Mouse (Mus musculus) embryonic facial prominence, embryonic 13.5 days (tissue): Measurements from ENCODE around the gene Gtf2e1. TPM values are rescaled to one million over a fixed set of nuclear protein-coding genes. Genes with fewer than 3 reads are reported as not detected.

ENCODE experiments used
- ATAC-seq: fragments of 200-750 bp; cut with Nextera tagmentation; 2 replicates; pipeline ENCODE4 v1.8.0; 2017; ENCODE audit warnings: low read depth; ENCODE audit not compliant: insufficient number of reproducible peaks, insufficient read depth, low FRiP score, low TSS enrichment
- H3K27ac ChIP-seq: fragments of 300-500 bp; sonication (generic); 2 replicates; pipeline ENCODE4 v1.5.1; 2015; ENCODE audit warnings: moderate library complexity, mild to moderate bottlenecking, inconsistent platforms
- H3K27me3 ChIP-seq: fragments of 300-500 bp; sonication (generic); 2 replicates; pipeline ENCODE4 v1.6.1; 2015; ENCODE audit warnings: mild to moderate bottlenecking, inconsistent platforms
- H3K36me3 ChIP-seq: fragments of 300-500 bp; sonication (generic); 2 replicates; pipeline ENCODE4 v1.6.1; 2015; ENCODE audit warnings: mild to moderate bottlenecking, inconsistent platforms
- H3K4me1 ChIP-seq: fragments of 300-500 bp; sonication (generic); 2 replicates; pipeline ENCODE4 v1.6.1; 2015; ENCODE audit warnings: inconsistent platforms
- H3K4me2 ChIP-seq: fragments of 300-500 bp; sonication (generic); 2 replicates; pipeline ENCODE4 v1.6.1; 2015; ENCODE audit warnings: moderate library complexity, mild to moderate bottlenecking, inconsistent platforms
- H3K4me3 ChIP-seq: fragments of 300-500 bp; sonication (generic); 2 replicates; pipeline ENCODE4 v1.5.1; 2015; ENCODE audit warnings: mild to moderate bottlenecking, inconsistent platforms
- H3K9ac ChIP-seq: fragments of 300-500 bp; sonication (generic); 2 replicates; pipeline ENCODE4 v1.6.1; 2015; ENCODE audit warnings: mild to moderate bottlenecking, inconsistent platforms
- H3K9me3 ChIP-seq: fragments of 300-500 bp; sonication (generic); 2 replicates; pipeline ENCODE4 v1.6.1; 2016; ENCODE audit warnings: inconsistent platforms
- WGBS: fragments of 180-500 bp; shearing (Covaris S2); methylation state at CpG from one replicate; pipeline ENCODE4 v1.1.7; 2015; ENCODE audit warnings: mixed read lengths; 5-methylcytosine and 5-hydroxymethylcytosine counted together
- polyA plus RNA-seq: library from polyadenylated mRNA; unstranded; fragments of >200 nt; fragmentation: Nextera tagmentation; extraction: Ambion mirVana; gene quantifications from 2 replicates; pipeline ENCODE4 v1.2.1, GENCODE M21; 2015

The Gtf2e1 gene
- polyA plus RNA-seq, 1 experiment from 2014 or later: 34.9 TPM

- no peaks in the 10 kb centered on the region for H3K27me3 ChIP-seq
- no peak overlapping the region for H3K4me3 ChIP-seq
- no peak overlapping the region for H3K4me2 ChIP-seq
- no peak overlapping the region for H3K9ac ChIP-seq
- no peaks in the 10 kb centered on the region for H3K9me3 ChIP-seq
- no peak for ATAC-seq
- no peak overlapping the region for H3K27ac ChIP-seq
- no peaks in the 10 kb centered on the region for H3K36me3 ChIP-seq
- H3K4me1 ChIP-seq: no peaks in the 10 kb centered on the region
- WGBS: 81% methylated on average over 3 of the region's 3 CpGs
Observed at GRCm38 (mm10) chr16:37469595-37469994, 70.0 kb downstream of the Gtf2e1 start.

- WGBS: 86% methylated on average over 6 of the region's 6 CpGs
- H3K9ac ChIP-seq: no peak overlapping the region
- no peaks in the 10 kb centered on the region for H3K36me3 ChIP-seq
- no peak overlapping the region for H3K27ac ChIP-seq
- H3K9me3 ChIP-seq: no peaks in the 10 kb centered on the region
- H3K4me3 ChIP-seq: no peak overlapping the region
- H3K27me3 ChIP-seq: no peaks in the 10 kb centered on the region
- no peak overlapping the region for H3K4me2 ChIP-seq
- no peaks in the 10 kb centered on the region for H3K4me1 ChIP-seq
- no peak for ATAC-seq
Observed at GRCm38 (mm10) chr16:37463981-37464380, 75.6 kb downstream of the Gtf2e1 start.

GRCm38 (mm10) chr16:37462886-37463285 lies 76.7 kb downstream of the Gtf2e1 start:
- WGBS: 75% methylated on average over 4 of the region's 4 CpGs
- Histone ChIP-seq H3K27me3 (no peaks in the 10 kb centered on the region), H3K9ac (no peak overlapping the region), H3K4me1 (no peaks in the 10 kb centered on the region), H3K9me3 (no peaks in the 10 kb centered on the region), H3K27ac (no peak overlapping the region), H3K36me3 (no peaks in the 10 kb centered on the region), H3K4me2 (no peak overlapping the region), H3K4me3 (no peak overlapping the region)
- ATAC-seq: no peak

- Histone ChIP-seq H3K9ac (no peak overlapping the region), H3K4me3 (no peak overlapping the region), H3K36me3 (no peaks in the 10 kb centered on the region), H3K4me2 (no peak overlapping the region), H3K27me3 (no peaks in the 10 kb centered on the region), H3K27ac (no peak overlapping the region), H3K9me3 (no peaks in the 10 kb centered on the region), H3K4me1 (no peaks in the 10 kb centered on the region)
- no peak for ATAC-seq
- WGBS: 92% methylated on average over 4 of the region's 4 CpGs
Observed at GRCm38 (mm10) chr16:37461601-37462000, 78.0 kb downstream of the Gtf2e1 start.

Other genes with a start within 250 kb of the Gtf2e1 start
- gene Stxbp5l, start 154.8 kb downstream of the Gtf2e1 start, polyA plus RNA-seq: 0.12 and 0.39 TPM in 2 replicates
- gene Rabl3, start 96 bp upstream of the Gtf2e1 start, polyA plus RNA-seq: 24.9 and 26.0 TPM in 2 replicates
- gene Hgd, start 40.4 kb upstream of the Gtf2e1 start, polyA plus RNA-seq: 0.20 and 0.65 TPM in 2 replicates
- gene Ndufb4, start 114.7 kb upstream of the Gtf2e1 start, polyA plus RNA-seq: 58.3 and 71.9 TPM in 2 replicates
- 683 and 792 TPM in 2 replicates for gene Fstl1, start 237.1 kb upstream of the Gtf2e1 start, polyA plus RNA-seq